Mouse (Mus musculus) fibroblast of lung, adult 2 months (primary cell): ENCODE data around the gene Mthfr.
A peak's percentile ranks its signal among the peaks of the same experiment; 100 is the strongest.

Source experiments
- DNase-seq: peaks from one replicate; pipeline ENCODE4 v3.0.0-alpha.2; 2011; ENCODE audit warnings: low read depth

The Mthfr gene

DNA sequence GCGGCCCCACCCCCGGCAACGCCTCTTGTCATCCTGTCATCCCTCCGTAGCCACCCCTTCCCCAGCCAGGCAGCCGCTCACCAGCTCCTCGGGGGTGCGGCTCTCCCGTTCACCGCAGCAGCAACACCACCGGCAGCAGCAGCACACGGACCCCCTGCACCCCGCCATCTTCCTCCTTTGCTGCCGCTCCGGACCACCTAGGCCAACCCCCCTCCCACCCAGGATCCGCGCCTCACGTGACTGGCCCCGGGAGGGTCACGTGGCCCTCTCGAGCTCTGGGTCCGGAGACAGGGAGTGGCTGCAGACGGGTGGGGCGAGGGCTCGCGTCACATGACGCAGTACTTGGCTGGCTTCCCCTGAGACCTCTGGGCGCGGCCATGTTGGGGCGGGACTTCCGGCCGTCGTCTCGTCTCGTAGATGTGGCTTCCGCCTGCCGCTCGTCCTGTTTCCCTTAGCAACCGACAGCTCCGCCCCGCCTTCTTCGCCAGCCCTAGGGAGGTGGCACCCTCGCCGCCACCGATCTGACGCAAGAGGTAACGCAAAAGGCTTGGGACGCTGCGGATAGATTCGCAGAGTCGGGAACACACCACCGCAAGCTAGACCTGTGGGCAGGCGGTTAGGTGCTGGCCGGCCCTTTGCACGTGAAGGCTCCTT is at the start of gene Mthfr, which contains the start of gene Clcn6:
Gene Mthfr, plus strand, starts transcription at position 478 of the 654 bp plus-strand sequence.
Gene Clcn6, minus strand, starts transcription at position 222 of the 654 bp plus-strand sequence.
- peak; percentile 98 for DNase-seq

DNA sequence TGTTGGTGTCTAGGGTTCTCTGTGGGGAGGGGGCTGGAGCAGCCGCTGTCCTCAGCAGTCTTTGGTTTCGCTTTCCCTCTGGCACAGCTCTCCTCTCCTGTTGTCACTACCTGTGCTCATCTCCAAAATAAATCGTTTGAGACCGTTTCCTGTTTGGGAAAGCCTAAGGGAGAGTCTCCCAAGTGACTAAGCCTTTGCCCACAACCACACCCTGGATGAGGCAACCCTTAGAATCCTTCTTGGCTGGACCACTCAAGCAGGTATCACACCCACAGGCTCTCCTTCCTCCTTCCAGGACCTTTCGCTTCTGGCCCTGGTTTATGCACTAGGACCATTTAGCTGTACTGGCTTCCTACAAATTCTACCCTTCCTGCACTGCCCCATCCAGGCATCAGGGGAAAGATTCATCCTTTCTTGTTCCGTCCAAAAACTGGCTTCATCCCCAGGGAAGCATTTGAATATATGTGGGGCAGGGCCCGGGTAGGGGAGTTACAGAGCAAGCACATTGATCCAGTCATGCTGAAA is 45.2 kb upstream of the Mthfr start:
- DNase-seq, result no peak

- DNase-seq, result no peak
These were observed 43.6 kb upstream of the Mthfr start for GRCm38 (mm10) chr4:147995311-147995710.

GRCm38 (mm10) chr4:148000202-148000772 is 38.6 kb upstream of the Mthfr start, which contains the start of gene Nppa:
Gene Nppa (plus strand): TSS chr4:148000722.
- DNase-seq, result no peak

GRCm38 (mm10) chr4:148001013-148001789 is 37.7 kb upstream of the Mthfr start:
- DNase-seq, result no peak

DNA sequence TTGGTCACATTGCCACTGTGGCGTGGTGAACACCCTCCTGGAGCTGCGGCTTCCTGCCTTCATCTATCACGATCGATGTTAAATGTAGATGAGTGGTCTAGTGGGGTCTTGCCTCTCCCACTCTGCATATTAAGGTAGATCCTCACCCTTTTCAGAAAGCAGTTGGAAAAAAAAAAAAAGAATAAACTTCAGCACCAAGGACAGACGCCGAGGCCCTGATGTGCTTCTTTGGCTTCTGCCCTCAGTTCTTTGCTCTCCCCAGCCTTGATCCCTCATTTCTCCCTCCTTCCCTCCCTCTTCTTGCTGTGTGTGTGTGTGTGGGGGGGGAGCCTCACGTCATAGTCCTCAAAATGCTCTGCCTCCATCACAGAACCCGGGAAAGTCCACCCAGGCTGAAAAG is 37.0 kb upstream of the Mthfr start:
- no peak for DNase-seq

GRCm38 (mm10) chr4:148004361-148004760 is 34.5 kb upstream of the Mthfr start:
- no peak for DNase-seq

GRCm38 (mm10) chr4:148008412-148008811 is 30.5 kb upstream of the Mthfr start:
- DNase-seq, result no peak

DNA sequence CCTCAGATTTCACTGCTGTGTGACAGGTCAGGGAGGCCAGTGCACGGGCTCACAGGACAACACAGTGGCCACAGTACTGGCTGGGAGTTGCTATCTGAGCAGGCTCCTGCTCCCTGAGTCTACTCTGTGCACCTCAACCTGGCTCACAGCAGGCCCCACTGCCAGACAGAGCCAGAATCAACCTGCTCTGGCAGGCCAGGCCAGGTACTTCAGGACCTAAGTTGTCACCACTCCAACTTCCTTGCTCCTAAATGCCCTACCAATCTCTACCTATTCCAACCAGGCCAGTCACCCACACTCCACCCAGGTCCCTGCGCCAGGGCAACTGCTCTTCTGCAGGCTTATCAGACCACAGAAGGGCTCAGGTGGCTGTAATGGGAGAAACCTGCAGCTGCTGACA is 29.2 kb upstream of the Mthfr start:
- no peak for DNase-seq

DNA sequence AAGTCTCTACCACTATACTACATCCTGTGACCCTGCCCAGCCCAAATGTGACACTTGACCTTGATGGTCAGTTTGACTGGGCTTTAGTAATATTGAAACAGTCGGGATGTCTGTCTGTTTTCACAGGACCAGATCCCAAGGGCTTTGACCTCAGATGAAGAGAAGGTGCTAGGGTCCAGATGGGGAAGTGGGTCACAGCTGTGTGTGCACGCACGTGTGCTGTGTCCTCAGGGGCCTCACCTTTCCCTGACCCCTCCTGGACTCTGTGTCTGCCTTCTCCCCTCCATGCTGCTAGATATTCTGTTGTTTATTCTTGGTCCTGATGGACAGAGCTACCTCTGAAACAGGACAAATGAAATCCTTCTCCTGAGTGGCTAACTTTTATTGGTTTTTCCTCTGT is 27.5 kb upstream of the Mthfr start:
- no peak for DNase-seq

DNA sequence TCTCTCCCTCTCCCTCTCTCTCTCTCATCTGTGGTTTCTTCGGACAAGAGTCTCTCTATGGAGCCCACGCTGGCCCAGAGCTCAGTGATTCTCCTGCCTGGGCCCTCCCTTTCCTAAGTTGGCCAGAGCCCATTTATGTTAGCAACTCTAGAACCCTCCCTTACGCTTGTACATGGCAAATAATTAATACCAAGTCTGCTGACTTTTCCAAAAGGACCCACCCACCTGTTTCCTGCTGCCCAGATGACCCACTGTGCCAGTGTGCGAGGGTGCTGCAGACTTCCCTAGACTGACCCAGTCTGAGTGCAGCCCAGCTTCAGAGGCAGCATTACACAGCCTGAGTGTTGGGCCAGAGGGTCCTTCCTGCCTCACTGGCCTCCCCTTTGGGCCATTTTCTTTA is 26.7 kb upstream of the Mthfr start:
- no peak for DNase-seq

- no peak for DNase-seq
These were observed 23.5 kb upstream of the Mthfr start for GRCm38 (mm10) chr4:148015418-148015817.

- DNase-seq, result no peak
These were observed 21.9 kb upstream of the Mthfr start for GRCm38 (mm10) chr4:148016981-148017380.

DNA sequence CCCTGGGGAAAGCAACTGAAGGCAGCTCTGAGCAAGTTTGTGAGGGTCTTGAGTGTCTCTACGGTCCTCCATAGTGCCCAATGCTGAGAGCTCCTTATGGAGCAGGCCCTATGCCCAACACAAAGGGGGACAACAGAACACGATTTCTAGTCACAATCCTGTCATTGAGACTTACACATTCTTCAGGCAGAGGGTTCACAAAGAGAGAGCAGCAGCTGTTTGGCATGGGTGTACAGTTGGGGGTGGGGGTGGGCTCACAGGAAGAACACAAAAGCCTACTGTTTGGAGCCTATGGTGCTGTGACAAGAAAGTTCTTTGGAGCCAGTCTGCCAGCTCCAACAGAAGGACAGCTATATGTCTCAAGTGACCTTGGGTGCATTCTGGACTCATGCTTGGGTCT is 20.5 kb upstream of the Mthfr start:
- DNase-seq, result no peak

DNA sequence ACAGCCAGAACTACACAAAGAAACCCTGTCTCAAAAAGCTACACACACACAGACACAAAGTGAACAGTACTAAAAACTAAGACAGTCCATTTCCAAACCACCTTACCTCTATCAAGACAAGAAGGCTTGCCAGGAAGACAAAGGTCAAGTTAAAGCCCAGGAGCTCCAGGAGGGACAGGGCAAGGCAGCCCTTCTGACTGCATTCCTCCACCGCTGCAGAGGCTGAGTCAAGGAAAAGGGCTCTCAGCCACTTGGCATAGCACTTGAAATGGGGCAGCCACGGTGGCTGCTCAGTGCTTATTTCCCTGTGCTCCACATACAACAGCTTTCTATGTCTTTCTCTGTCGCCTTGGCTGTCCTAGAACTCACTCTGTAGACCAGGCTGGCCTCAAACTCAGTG is 14.9 kb upstream of the Mthfr start:
- no peak for DNase-seq

DNA sequence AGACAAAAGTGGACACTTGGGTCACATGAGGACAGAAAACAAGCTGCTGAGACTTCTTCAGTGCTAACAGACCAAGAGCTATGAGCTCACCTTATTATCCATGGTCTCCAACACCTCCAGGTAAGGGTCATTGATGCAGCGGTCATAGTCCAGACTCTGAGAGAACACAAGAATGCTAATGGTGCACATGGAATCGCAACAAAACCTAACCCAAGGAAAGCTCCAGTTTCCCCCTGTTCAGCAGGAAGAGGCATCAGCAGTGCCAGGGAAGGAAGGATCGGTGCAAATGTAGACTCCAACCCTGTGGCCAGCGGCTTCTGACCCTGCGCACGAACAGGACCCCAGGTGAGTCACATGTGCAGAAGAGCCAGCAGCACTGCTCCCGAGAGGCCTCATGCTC is 9.6 kb upstream of the Mthfr start:
- no peak for DNase-seq

GRCm38 (mm10) chr4:148030506-148030905 is 8.4 kb upstream of the Mthfr start:
- no peak for DNase-seq

GRCm38 (mm10) chr4:148033858-148034410 is 4.9 kb upstream of the Mthfr start:
- DNase-seq, result no peak

GRCm38 (mm10) chr4:148035440-148035839 is 3.4 kb upstream of the Mthfr start:
- DNase-seq, result no peak

GRCm38 (mm10) chr4:148038079-148038599 is 738 bp upstream of the Mthfr start:
- DNase-seq, result no peak

DNA sequence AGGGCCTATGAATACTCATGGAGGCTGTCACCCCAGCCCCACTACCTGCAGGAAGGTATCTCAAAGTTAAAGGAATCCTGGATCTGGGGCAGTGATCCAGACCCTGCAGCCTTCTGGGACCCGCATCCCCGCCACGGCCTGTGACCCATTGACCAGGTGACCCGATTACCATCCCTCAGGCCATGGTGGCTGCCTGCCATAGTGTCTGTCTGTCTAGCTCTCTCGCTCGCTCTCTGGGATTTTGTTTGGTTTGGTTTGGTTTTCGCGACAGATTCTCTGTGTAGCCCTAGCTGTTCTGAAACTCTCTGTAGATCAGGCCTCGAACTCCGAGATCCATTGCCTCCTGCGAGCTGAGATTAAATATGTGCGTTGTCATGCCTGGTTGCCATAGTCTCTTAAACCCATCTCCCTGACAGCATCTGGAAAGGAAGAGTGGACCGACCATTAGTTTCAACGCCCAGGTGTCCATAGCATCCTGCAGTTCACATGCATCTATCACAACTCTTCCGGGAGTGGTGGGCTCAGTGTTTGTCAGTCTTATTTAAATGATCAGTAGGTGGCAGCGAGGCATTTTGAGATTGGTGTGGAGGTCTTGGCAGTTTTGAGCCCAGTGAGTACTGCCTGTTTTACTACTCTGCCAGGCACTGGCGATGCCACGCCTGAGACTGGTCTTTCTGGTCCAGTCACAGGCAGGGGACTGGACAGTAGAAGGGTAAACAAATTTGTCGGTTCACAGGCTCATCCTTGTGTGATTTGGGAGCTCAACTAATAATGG is 564 bp downstream of the Mthfr start:
- no peak for DNase-seq
